Mouse (Mus musculus) heart, embryonic 14.5 days (tissue): ENCODE measurements around the gene Mctp2. TPM values are rescaled to one million over a fixed set of nuclear protein-coding genes. Genes with fewer than 3 reads are reported as not detected.

Source experiments
- ATAC-seq: fragments of 200-750 bp; cut with Nextera tagmentation; 2 replicates; pipeline ENCODE4 v1.8.0; 2017; ENCODE audit warnings: low read depth, moderate TSS enrichment; ENCODE audit not compliant: insufficient number of reproducible peaks, insufficient read depth, low FRiP score
- H3K27ac ChIP-seq, 2 experiments: fragments of 200-500 bp in 1 of 2; fragments of 300-500 bp in 1 of 2; sonication (generic) in 1 of 2; replicated peaks in 1 of 2; 2 replicates each; pipeline ENCODE4 v1.5.1; 2012 to 2014; ENCODE audit warnings: low read depth in 2 of 2, low read length in 2 of 2, control low read depth in 1 of 2, mild to moderate bottlenecking in 1 of 2, mixed read lengths in 1 of 2; ENCODE audit not compliant: control insufficient read depth in 1 of 2, insufficient read depth in 1 of 2
- H3K27me3 ChIP-seq: fragments of 300-500 bp; sonication (generic); 2 replicates; pipeline ENCODE4 v1.6.1; 2014; ENCODE audit warnings: mild to moderate bottlenecking, low read length, control low read depth; ENCODE audit not compliant: control insufficient read depth, insufficient read depth
- H3K36me3 ChIP-seq: fragments of 300-500 bp; sonication (generic); 2 replicates; pipeline ENCODE4 v1.6.1; 2014; ENCODE audit warnings: mild to moderate bottlenecking, control low read depth, low read length, mixed read lengths; ENCODE audit not compliant: control insufficient read depth, insufficient read depth
- H3K4me1 ChIP-seq, 2 experiments: fragments of 200-500 bp in 1 of 2; fragments of 300-500 bp in 1 of 2; sonication (generic) in 1 of 2; 2 replicates each; pipeline ENCODE4 v1.6.1; 2012 to 2014; ENCODE audit warnings: low read length in 2 of 2, control low read depth in 1 of 2, mixed read lengths in 1 of 2; ENCODE audit not compliant: control insufficient read depth in 2 of 2, insufficient read depth in 2 of 2
- H3K4me2 ChIP-seq: fragments of 300-500 bp; sonication (generic); 2 replicates; pipeline ENCODE4 v1.6.1; 2014; ENCODE audit warnings: mild to moderate bottlenecking, low read length
- H3K4me3 ChIP-seq, 2 experiments: fragments of 200-500 bp in 1 of 2; fragments of 300-500 bp in 1 of 2; sonication (generic) in 1 of 2; 2 replicates each; pipeline ENCODE4 v1.5.1; 2012 to 2014; ENCODE audit warnings: low read length in 2 of 2, mild to moderate bottlenecking in 2 of 2, control low read depth in 1 of 2, low read depth in 1 of 2, moderate library complexity in 1 of 2; ENCODE audit not compliant: control insufficient read depth in 1 of 2, insufficient read depth in 1 of 2
- H3K9ac ChIP-seq: fragments of 300-500 bp; sonication (generic); 2 replicates; pipeline ENCODE4 v1.6.1; 2014; ENCODE audit warnings: mild to moderate bottlenecking, low read length
- H3K9me3 ChIP-seq: fragments of 300-500 bp; sonication (generic); 2 replicates; pipeline ENCODE4 v1.6.1; 2016; ENCODE audit warnings: low read length, control low read depth; ENCODE audit not compliant: control insufficient read depth
- WGBS: fragments of 180-500 bp; shearing (Covaris S2); extraction: QIAGEN DNeasy Blood & Tissue Kit; methylation state at CpG from one replicate; pipeline ENCODE4 v1.1.7; 2014; 5-methylcytosine and 5-hydroxymethylcytosine counted together
- polyA plus RNA-seq: library from polyadenylated mRNA; unstranded; fragments of >200 nt; fragmentation: Nextera tagmentation; extraction: Ambion mirVana; gene quantifications from 2 replicates; pipeline ENCODE4 v1.2.1, GENCODE M21; 2014

Gene Mctp2
- polyA plus RNA-seq, 1 experiment from 2014 or later, result 0.99 TPM

DNA sequence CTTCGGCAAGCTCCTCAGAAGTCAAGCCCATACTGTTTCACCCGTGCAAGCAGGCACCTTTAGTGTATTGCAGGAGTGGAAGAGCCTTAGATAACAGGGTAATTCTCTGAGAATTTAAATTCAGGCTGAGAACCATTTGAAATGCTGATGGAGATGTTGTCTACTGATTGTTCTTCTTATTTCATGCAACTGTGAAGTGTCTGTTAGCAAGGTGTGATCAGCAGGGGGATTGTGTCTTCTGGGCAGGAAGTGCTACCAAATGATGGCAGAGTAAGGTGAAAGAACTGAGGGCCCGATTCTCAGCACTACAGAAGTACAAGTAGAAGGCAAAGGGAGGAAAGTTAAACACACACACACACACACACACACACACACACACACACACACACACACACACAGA, 7.5 kb upstream of the Mctp2 start:
- H3K4me1 ChIP-seq, result no peaks in the 10 kb centered on the region
- no peaks in the 10 kb centered on the region for H3K36me3 ChIP-seq
- H3K27ac ChIP-seq, result no peak overlapping the region
- H3K4me2 ChIP-seq, result no peak overlapping the region
- WGBS, result 44% methylated on average over 3 of the region's 3 CpGs
- no peaks in the 10 kb centered on the region for H3K9me3 ChIP-seq
- H3K27me3 ChIP-seq, result no peaks in the 10 kb centered on the region
- no peak overlapping the region for H3K4me3 ChIP-seq
- H3K9ac ChIP-seq, result no peak overlapping the region
- ATAC-seq, result no peak

DNA sequence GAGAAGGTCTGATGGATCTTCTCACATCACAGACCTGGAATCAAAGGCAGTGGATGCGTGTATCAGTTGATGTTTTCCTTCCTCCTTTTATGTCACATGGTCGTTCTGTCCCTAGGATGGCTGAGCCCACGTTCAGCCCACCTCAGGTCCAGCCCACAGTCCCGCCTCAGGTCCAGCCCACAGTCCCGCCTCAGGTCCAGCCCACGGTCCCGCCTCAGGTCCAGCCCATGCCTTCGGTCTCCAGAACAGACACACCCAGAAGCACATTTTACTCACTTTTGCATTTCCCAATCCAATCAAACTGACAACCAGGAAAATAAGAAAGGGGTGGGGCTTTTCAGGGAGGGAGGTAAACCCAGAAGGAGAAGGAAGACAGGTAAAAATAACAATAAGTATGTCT, 5.2 kb upstream of the Mctp2 start:
- no peaks in the 10 kb centered on the region for H3K27me3 ChIP-seq
- H3K4me1 ChIP-seq, result no peaks in the 10 kb centered on the region
- no peak overlapping the region for H3K27ac ChIP-seq
- H3K4me2 ChIP-seq, result no peak overlapping the region
- 49% methylated on average over 8 of the region's 8 CpGs for WGBS
- no peak overlapping the region for H3K9ac ChIP-seq
- no peaks in the 10 kb centered on the region for H3K36me3 ChIP-seq
- no peaks in the 10 kb centered on the region for H3K9me3 ChIP-seq
- no peak for ATAC-seq
- H3K4me3 ChIP-seq, result no peak overlapping the region

- H3K4me1 ChIP-seq, result peaks cover 5 to 7% of the 10 kb centered on the region in 2 experiments; a peak in 3 of 4 replicates
- no peak overlapping the region for H3K4me3 ChIP-seq
- H3K4me2 ChIP-seq, result no peak overlapping the region
- no peaks in the 10 kb centered on the region for H3K9me3 ChIP-seq
- 0 out of 2 replicates have a peak, but pooled peaks cover 2% of the 10 kb centered on the region for H3K27me3 ChIP-seq
- WGBS, result 60% methylated on average over 5 of the region's 5 CpGs
- no peak for ATAC-seq
- no peak overlapping the region for H3K9ac ChIP-seq
- no peak overlapping the region for H3K27ac ChIP-seq
- H3K36me3 ChIP-seq, result no peaks in the 10 kb centered on the region
Measured at GRCm38 (mm10) chr7:72308078-72308477, 1.7 kb upstream of the Mctp2 start.

- no peaks in the 10 kb centered on the region for H3K9me3 ChIP-seq
- 0 out of 2 replicates have a peak, but pooled peaks cover 2% of the 10 kb centered on the region for H3K27me3 ChIP-seq
- H3K9ac ChIP-seq, result peak overlapping the region; percentile 61; the same call in 1 of the 2 replicates
- no peak for ATAC-seq
- H3K4me2 ChIP-seq, result peak overlapping the region; percentile 99
- H3K27ac ChIP-seq, result no peak overlapping the region
- no peaks in the 10 kb centered on the region for H3K36me3 ChIP-seq
- H3K4me3 ChIP-seq, result peak overlapping the region; percentile 52 to 53
- WGBS, result 10% methylated on average over 7 of the region's 7 CpGs
- peaks cover 5 to 7% of the 10 kb centered on the region in 2 experiments; a peak in 3 of 4 replicates for H3K4me1 ChIP-seq
Measured at GRCm38 (mm10) chr7:72306847-72307246, 439 bp upstream of the Mctp2 start.

DNA sequence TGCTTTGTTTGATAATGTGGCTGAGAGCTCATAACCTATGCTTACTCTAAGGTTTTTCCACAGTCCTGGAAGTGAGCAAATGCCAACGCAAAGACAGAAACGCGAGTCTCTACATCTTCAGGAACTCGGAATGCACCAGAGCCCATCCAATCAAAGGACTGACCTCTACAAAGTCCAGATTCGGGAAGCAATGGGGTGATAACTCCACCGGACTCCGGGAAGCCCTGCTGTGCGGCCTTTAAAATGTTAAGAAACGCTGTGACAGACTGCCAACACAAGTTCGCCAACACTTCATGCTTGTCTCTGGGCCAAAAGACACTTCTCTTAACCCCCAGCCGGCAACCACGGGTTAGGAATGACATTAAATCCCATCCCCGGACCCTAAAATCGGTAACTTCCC, 437 bp downstream of the Mctp2 start:
- WGBS, result 1% methylated on average over 14 of the region's 14 CpGs
- no peak for ATAC-seq

GRCm38 (mm10) chr7:72301667-72302066, 4.7 kb downstream of the Mctp2 start:
- Histone ChIP-seq H3K9ac (no peak overlapping the region), H3K4me3 (no peak overlapping the region), H3K27ac (no peak overlapping the region), H3K4me2 (no peak overlapping the region), H3K9me3 (no peaks in the 10 kb centered on the region), H3K4me1 (peaks cover 5 to 7% of the 10 kb centered on the region in 2 experiments; a peak in 3 of 4 replicates), H3K27me3 (0 out of 2 replicates have a peak, but pooled peaks cover 2% of the 10 kb centered on the region), H3K36me3 (no peaks in the 10 kb centered on the region)
- no peak for ATAC-seq
- 59% methylated on average over 4 of the region's 4 CpGs for WGBS

More for the DNA sequence above, 437 bp downstream of the Mctp2 start:
- H3K4me2 ChIP-seq, result peak overlapping the region; percentile 99
- no peaks in the 10 kb centered on the region for H3K9me3 ChIP-seq
- 0 out of 2 replicates have a peak, but pooled peaks cover 2% of the 10 kb centered on the region for H3K27me3 ChIP-seq
- peak overlapping the region; percentile 52 to 53 for H3K4me3 ChIP-seq
- no peak overlapping the region for H3K27ac ChIP-seq
- H3K4me1 ChIP-seq, result peaks cover 5 to 7% of the 10 kb centered on the region in 2 experiments; a peak in 3 of 4 replicates
- H3K36me3 ChIP-seq, result no peaks in the 10 kb centered on the region
- peak overlapping the region; percentile 61 for H3K9ac ChIP-seq

DNA sequence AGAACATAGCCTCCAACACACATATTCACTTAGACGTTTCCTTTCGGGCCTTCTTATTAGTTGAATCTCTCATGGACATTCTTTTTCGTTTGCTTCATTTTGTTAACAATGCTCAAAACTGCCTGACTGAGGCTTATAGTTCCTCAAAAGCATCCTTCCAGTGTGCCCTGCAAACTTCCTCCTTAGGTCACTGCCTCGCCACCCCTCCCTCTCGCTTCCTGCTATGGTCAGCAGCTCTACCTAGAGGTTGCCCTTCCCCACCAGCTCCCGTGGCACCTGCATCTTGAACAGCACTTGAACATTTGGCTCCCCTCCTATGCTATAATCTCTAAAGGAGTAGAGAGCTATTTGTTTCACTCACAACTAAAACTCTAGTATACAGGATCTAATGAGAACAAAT, 6.7 kb downstream of the Mctp2 start:
- Histone ChIP-seq H3K9me3 (no peaks in the 10 kb centered on the region), H3K4me1 (no peaks in the 10 kb centered on the region), H3K27me3 (no peaks in the 10 kb centered on the region), H3K4me3 (no peak overlapping the region), H3K36me3 (no peaks in the 10 kb centered on the region), H3K9ac (no peak overlapping the region), H3K4me2 (no peak overlapping the region), H3K27ac (no peak overlapping the region)
- WGBS, result 74% methylated on average over 6 of the region's 6 CpGs
- ATAC-seq, result no peak

GRCm38 (mm10) chr7:72297013-72297412, 9.4 kb downstream of the Mctp2 start:
- no peak overlapping the region for H3K4me2 ChIP-seq
- H3K4me3 ChIP-seq, result no peak overlapping the region
- no peak for ATAC-seq
- 90% methylated on average over 5 of the region's 5 CpGs for WGBS
- H3K9ac ChIP-seq, result no peak overlapping the region
- H3K27ac ChIP-seq, result no peak overlapping the region
- no peaks in the 10 kb centered on the region for H3K4me1 ChIP-seq
- no peaks in the 10 kb centered on the region for H3K36me3 ChIP-seq
- H3K9me3 ChIP-seq, result no peaks in the 10 kb centered on the region
- H3K27me3 ChIP-seq, result no peaks in the 10 kb centered on the region
